Mouse (Mus musculus): ENCODE results near the gene 4933428G20Rik.

DNA sequence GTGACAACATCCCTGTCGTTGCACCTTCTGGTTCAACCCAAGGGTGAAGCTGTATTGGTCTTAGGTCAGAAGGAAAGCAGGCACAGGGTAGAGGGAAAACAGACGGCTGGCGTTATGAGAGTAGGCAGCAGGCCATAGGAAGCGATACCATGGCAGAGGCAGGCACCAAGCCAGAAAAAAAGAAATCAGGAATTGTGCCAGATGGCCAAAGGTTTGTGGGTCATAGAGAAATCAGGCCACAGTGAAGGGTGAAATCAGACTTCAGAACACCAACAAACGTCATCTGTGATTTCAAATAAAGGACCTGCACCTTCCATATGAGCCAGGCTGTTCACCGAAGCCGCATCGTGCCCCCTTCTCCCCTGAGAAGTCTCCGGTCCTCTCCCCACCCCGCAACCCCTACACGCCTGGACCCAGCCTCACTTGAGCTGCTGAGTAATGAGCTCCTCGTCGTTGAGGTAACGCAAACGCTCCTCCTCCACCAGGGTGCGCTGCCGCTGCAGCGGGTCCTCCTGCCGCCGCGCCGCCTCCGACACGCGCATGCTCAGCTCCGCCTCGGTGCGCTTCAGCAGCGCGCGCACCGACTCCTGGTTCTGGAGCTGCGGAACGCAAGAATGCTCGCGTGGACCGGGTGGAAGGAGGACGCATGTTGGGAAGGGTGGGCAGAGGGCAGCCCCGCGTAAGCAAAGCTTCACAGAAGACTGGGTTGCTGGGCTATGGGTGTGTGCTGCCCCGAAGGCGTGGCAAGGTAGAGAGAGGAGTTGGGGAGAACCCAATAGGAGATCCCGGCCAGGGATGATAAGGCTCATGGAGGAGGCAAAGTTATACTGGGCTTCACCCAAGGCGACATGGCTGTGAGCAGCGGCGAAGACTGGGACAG lies 31.5 kb upstream of the 4933428G20Rik start:
- TF ChIP-seq POLR2AphosphoS2 (IDR thresholded peaks at IDR 0.05; ENCODE audit: insufficient read length, low read depth), result no peak
- no peak for TF ChIP-seq POLR2A (IDR thresholded peaks at IDR 0.05; ENCODE audit: insufficient read length, low read depth)
- TF ChIP-seq MAX (IDR thresholded peaks at IDR 0.05; ENCODE audit: low read depth), result no peak
- no peak for TF ChIP-seq USF1 (IDR thresholded peaks at IDR 0.05; ENCODE audit: low read depth)

All from myocyte (in vitro differentiated cells).